Mouse (Mus musculus): ENCODE results near the gene Rtp1. TPM values are rescaled to one million over a fixed set of nuclear protein-coding genes. Genes with fewer than 3 reads are reported as not detected.
A peak's percentile ranks its signal among the peaks of the same experiment; 100 is the strongest.

The Rtp1 gene
- total RNA-seq (2014; fragmentation: Nextera tagmentation): not detected in 2 replicates
- total RNA-seq (2017): 0.05 TPM in 1 of 2 replicates, not detected in the other
- not detected in 2 replicates for polyA plus RNA-seq (2012)

- ATAC-seq (ENCODE audit: extremely low read depth, insufficient number of reproducible peaks, low FRiP score, poor library complexity, severe bottlenecking) (no peak), DNase-seq (ENCODE audit: low spot score) (no peak)
- H3K9me3 ChIP-seq (replicated peaks): peaks cover 8% of the 10 kb centered on the region
- no peak within 1 kb of the TSS for H3K4me3 ChIP-seq (ENCODE audit: low read depth, low read length)
- H3K4me1 ChIP-seq (ENCODE audit: insufficient read depth, low read depth, low read length): no peaks in the 10 kb centered on the region
- peaks cover 6% of the 10 kb centered on the region; the same call in 1 of the 2 replicates for H3K27me3 ChIP-seq (ENCODE audit: insufficient read depth, low read length)
- TF ChIP-seq GATA2 (IDR thresholded peaks at IDR 0.05; ENCODE audit: borderline replicate concordance, low read depth, low read length) (no peak), TAL1 (conservative IDR thresholded peaks at IDR 0.05; ENCODE audit: low read depth, low read length) (no peak), GATA1 (IDR thresholded peaks at IDR 0.05; ENCODE audit: borderline replicate concordance, low read length) (no peak)
- no peaks in the 10 kb centered on the region for H3K36me3 ChIP-seq (replicated peaks)
Measured at GRCm38 (mm10) chr16:23428647-23429319, at the start of gene Rtp1. Gene Rtp1 (plus strand): TSS chr16:23429133.

- Histone ChIP-seq H3K27me3 (ENCODE audit: insufficient read depth, low read length) (peaks cover 3% of the 10 kb centered on the region; the same call in 1 of the 2 replicates), H3K4me1 (ENCODE audit: insufficient read depth, low read depth, low read length) (peaks cover 2% of the 10 kb centered on the region; the same call in 1 of the 2 replicates), H3K4me3 (ENCODE audit: low read depth, low read length) (no peak overlapping the region), H3K9me3 (replicated peaks) (peaks cover 20% of the 10 kb centered on the region), H3K36me3 (replicated peaks) (no peaks in the 10 kb centered on the region)
- ATAC-seq (ENCODE audit: extremely low read depth, insufficient number of reproducible peaks, low FRiP score, poor library complexity, severe bottlenecking) (no peak), DNase-seq (ENCODE audit: low spot score) (no peak)
- no peak for TF ChIP-seq POLR2AphosphoS5 (IDR thresholded peaks at IDR 0.05; ENCODE audit: insufficient replicate concordance, low read depth, low read length)
- no peak for TF ChIP-seq TAL1 (conservative IDR thresholded peaks at IDR 0.05; ENCODE audit: low read depth, low read length)
- TF ChIP-seq GATA1 (IDR thresholded peaks at IDR 0.05; ENCODE audit: borderline replicate concordance, low read length): no peak
- TF ChIP-seq GATA2 (IDR thresholded peaks at IDR 0.05; ENCODE audit: borderline replicate concordance, low read depth, low read length): no peak
- TF ChIP-seq CTCF (IDR thresholded peaks at IDR 0.05; ENCODE audit: low read depth, low read length): no peak
Measured at GRCm38 (mm10) chr16:23379536-23380230, 49.2 kb upstream of the Rtp1 start.

GRCm38 (mm10) chr16:23384304-23384703 is 44.6 kb upstream of the Rtp1 start:
- no peak for DNase-seq (ENCODE audit: low spot score)
- H3K4me1 ChIP-seq (ENCODE audit: insufficient read depth, low read depth, low read length): no peaks in the 10 kb centered on the region
- no peak for ATAC-seq (ENCODE audit: extremely low read depth, insufficient number of reproducible peaks, low FRiP score, poor library complexity, severe bottlenecking)
- TF ChIP-seq GATA1 (IDR thresholded peaks at IDR 0.05; ENCODE audit: borderline replicate concordance, low read length): no peak
- no peak for TF ChIP-seq GATA2 (IDR thresholded peaks at IDR 0.05; ENCODE audit: borderline replicate concordance, low read depth, low read length)
- TF ChIP-seq CTCF (IDR thresholded peaks at IDR 0.05; ENCODE audit: low read depth, low read length): no peak
- no peak for TF ChIP-seq POLR2AphosphoS5 (IDR thresholded peaks at IDR 0.05; ENCODE audit: insufficient replicate concordance, low read depth, low read length)
- no peak for TF ChIP-seq TAL1 (conservative IDR thresholded peaks at IDR 0.05; ENCODE audit: low read depth, low read length)
- H3K4me3 ChIP-seq (ENCODE audit: low read depth, low read length): no peak overlapping the region
- no peaks in the 10 kb centered on the region for H3K36me3 ChIP-seq (replicated peaks)
- no peaks in the 10 kb centered on the region for H3K27me3 ChIP-seq (ENCODE audit: insufficient read depth, low read length)
- peaks cover 8% of the 10 kb centered on the region for H3K9me3 ChIP-seq (replicated peaks)

- ATAC-seq (ENCODE audit: extremely low read depth, insufficient number of reproducible peaks, low FRiP score, poor library complexity, severe bottlenecking): peak; percentile 35; the same call in 1 of the 2 replicates
- no peak for TF ChIP-seq GATA1 (IDR thresholded peaks at IDR 0.05; ENCODE audit: borderline replicate concordance, low read length)
- no peak for TF ChIP-seq POLR2AphosphoS5 (IDR thresholded peaks at IDR 0.05; ENCODE audit: insufficient replicate concordance, low read depth, low read length)
- no peak for TF ChIP-seq TAL1 (conservative IDR thresholded peaks at IDR 0.05; ENCODE audit: low read depth, low read length)
- TF ChIP-seq CTCF (IDR thresholded peaks at IDR 0.05; ENCODE audit: low read depth, low read length): no peak
- TF ChIP-seq GATA2 (IDR thresholded peaks at IDR 0.05; ENCODE audit: borderline replicate concordance, low read depth, low read length): no peak
- peaks cover 42% of the 10 kb centered on the region for H3K4me1 ChIP-seq (ENCODE audit: insufficient read depth, low read depth, low read length)
- H3K4me3 ChIP-seq (ENCODE audit: low read depth, low read length): no peak overlapping the region
- no peaks in the 10 kb centered on the region for H3K27me3 ChIP-seq (ENCODE audit: insufficient read depth, low read length)
- DNase-seq (ENCODE audit: low spot score): no peak
- 0 out of 2 replicates have a peak, but pooled peaks cover 2% of the 10 kb centered on the region for H3K9me3 ChIP-seq (replicated peaks)
- no peaks in the 10 kb centered on the region for H3K36me3 ChIP-seq (replicated peaks)
Measured at GRCm38 (mm10) chr16:23397931-23398330, 31.0 kb upstream of the Rtp1 start.

- DNase-seq (ENCODE audit: low spot score) (peak; percentile 61), ATAC-seq (ENCODE audit: extremely low read depth, insufficient number of reproducible peaks, low FRiP score, poor library complexity, severe bottlenecking) (peak; percentile 85)
- Histone ChIP-seq H3K9me3 (replicated peaks) (0 out of 2 replicates have a peak, but pooled peaks cover 2% of the 10 kb centered on the region), H3K27me3 (ENCODE audit: insufficient read depth, low read length) (no peaks in the 10 kb centered on the region), H3K4me1 (ENCODE audit: insufficient read depth, low read depth, low read length) (peaks cover 47% of the 10 kb centered on the region), H3K4me3 (ENCODE audit: low read depth, low read length) (no peak overlapping the region; the same call in 1 of the 2 replicates), H3K36me3 (replicated peaks) (no peaks in the 10 kb centered on the region)
- TF ChIP-seq GATA1 (IDR thresholded peaks at IDR 0.05; ENCODE audit: borderline replicate concordance, low read length) (no peak), TAL1 (conservative IDR thresholded peaks at IDR 0.05; ENCODE audit: low read depth, low read length) (peak; percentile 71)
Measured at GRCm38 (mm10) chr16:23401463-23401862, 27.5 kb upstream of the Rtp1 start.

- no peak for TF ChIP-seq TAL1 (conservative IDR thresholded peaks at IDR 0.05; ENCODE audit: low read depth, low read length)
- peak; percentile 5 for DNase-seq (ENCODE audit: low spot score)
- Histone ChIP-seq H3K4me1 (ENCODE audit: insufficient read depth, low read depth, low read length) (peaks cover 46% of the 10 kb centered on the region), H3K27me3 (ENCODE audit: insufficient read depth, low read length) (no peaks in the 10 kb centered on the region; the same call in 1 of the 2 replicates), H3K4me3 (ENCODE audit: low read depth, low read length) (no peak overlapping the region; the same call in 1 of the 2 replicates), H3K36me3 (replicated peaks) (no peaks in the 10 kb centered on the region), H3K9me3 (replicated peaks) (0 out of 2 replicates have a peak, but pooled peaks cover 2% of the 10 kb centered on the region)
- ATAC-seq (ENCODE audit: extremely low read depth, insufficient number of reproducible peaks, low FRiP score, poor library complexity, severe bottlenecking): peak; percentile 37; the same call in 1 of the 2 replicates
Measured at GRCm38 (mm10) chr16:23401959-23402358, 27.0 kb upstream of the Rtp1 start.
